Mouse (Mus musculus) intestine, postnatal 0 days (tissue): ENCODE results near the gene Stn1. TPM values are rescaled to one million over a fixed set of nuclear protein-coding genes. Genes with fewer than 3 reads are reported as not detected.

Experiments
- ATAC-seq: fragments of 200-750 bp; cut with Nextera tagmentation; 2 replicates; pipeline ENCODE4 v1.8.0; 2017; ENCODE audit warnings: mild to moderate bottlenecking, moderate TSS enrichment, moderate library complexity
- H3K27ac ChIP-seq: fragments of 300-500 bp; sonication (generic); 2 replicates; pipeline ENCODE4 v1.5.1; 2014; ENCODE audit warnings: mild to moderate bottlenecking, low read depth, low read length, moderate library complexity
- H3K27me3 ChIP-seq: fragments of 300-500 bp; sonication (generic); replicated peaks from 2 replicates; pipeline ENCODE4 v1.6.1; 2014; ENCODE audit warnings: low read length, mixed read lengths; ENCODE audit not compliant: control insufficient read depth, insufficient read depth
- H3K36me3 ChIP-seq: fragments of 300-500 bp; sonication (generic); 2 replicates; pipeline ENCODE4 v1.6.1; 2014; ENCODE audit warnings: mild to moderate bottlenecking, moderate library complexity; ENCODE audit not compliant: control insufficient read depth, insufficient read depth
- H3K4me1 ChIP-seq: fragments of 300-500 bp; sonication (generic); replicated peaks from 2 replicates; pipeline ENCODE4 v1.6.1; 2014; ENCODE audit warnings: antibody characterized with exemption, low read length, mixed read lengths; ENCODE audit not compliant: control insufficient read depth, insufficient read depth
- H3K4me2 ChIP-seq: fragments of 300-500 bp; sonication (generic); replicated peaks from 2 replicates; pipeline ENCODE4 v1.6.1; 2014; ENCODE audit warnings: low read depth, mild to moderate bottlenecking, moderate library complexity
- H3K4me3 ChIP-seq: fragments of 300-500 bp; sonication (generic); 2 replicates; pipeline ENCODE4 v1.5.1; 2014; ENCODE audit warnings: low read depth, low read length
- H3K9ac ChIP-seq: fragments of 300-500 bp; sonication (generic); 2 replicates; pipeline ENCODE4 v1.6.1; 2014; ENCODE audit warnings: mild to moderate bottlenecking, low read depth, low read length
- H3K9me3 ChIP-seq: fragments of 300-500 bp; sonication (generic); 2 replicates; pipeline ENCODE4 v1.6.1; 2016; ENCODE audit warnings: mixed run types; ENCODE audit not compliant: control insufficient read depth
- CTCF ChIP-seq: sonication (generic); IDR thresholded peaks from 2 replicates; pipeline ENCODE4 v1.5.1; 2016; ENCODE audit warnings: low read depth, mild to moderate bottlenecking, control low read depth, antibody characterized with exemption, moderate library complexity
- WGBS: fragments of 180-500 bp; shearing (Covaris S2); extraction: QIAGEN DNeasy Blood & Tissue Kit; methylation state at CpG from one replicate; pipeline ENCODE4 v1.1.7; 2014; 5-methylcytosine and 5-hydroxymethylcytosine counted together
- polyA plus RNA-seq: library from polyadenylated mRNA; unstranded; fragments of >200 nt; fragmentation: Nextera tagmentation; extraction: Ambion mirVana; gene quantifications from 2 replicates; pipeline ENCODE4 v1.2.1, GENCODE M21; 2015

The Stn1 gene
- polyA plus RNA-seq, 1 experiment from 2014 or later: 14.9 TPM

DNA sequence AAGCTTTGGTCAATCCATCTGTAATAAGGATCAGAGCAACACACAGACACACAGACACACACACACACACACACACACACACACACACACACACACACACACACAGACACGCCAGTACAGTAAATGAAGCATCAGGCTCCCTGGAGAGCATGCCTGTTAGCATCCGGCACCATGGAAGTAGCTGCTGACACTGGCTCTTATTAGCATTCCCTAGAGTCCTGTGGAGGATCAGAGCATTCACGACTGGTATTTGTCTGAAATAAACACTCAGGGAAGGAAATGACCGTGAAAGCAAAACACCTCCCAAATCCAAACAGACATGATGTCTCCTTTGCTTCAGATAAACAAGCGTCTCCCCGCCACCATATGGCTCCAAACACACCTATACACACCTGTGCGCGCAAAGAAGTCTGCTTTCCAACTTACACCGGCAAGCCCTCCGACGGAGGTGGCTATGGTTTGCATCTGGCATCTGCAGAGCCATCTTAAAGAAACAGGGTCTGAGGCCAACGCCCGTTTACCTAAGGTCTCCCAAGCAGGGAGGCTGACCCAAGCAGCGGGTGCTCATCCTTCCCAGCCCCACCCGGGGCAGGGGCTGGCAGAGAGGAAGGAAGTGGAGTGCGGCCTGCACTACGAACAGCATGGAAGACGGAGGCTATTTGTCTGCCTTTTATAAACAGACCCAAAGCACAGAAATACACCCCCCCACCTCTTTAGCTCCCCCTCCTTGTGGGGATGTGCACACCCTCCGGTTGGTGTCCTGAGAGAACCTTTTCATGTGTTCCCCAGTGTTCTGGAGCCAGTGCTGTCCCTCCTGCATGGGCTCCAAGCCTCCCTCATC lies 77.0 kb downstream of the Stn1 start:
- WGBS: 40% methylated on average over 19 of the region's 19 CpGs
- no peak for TF ChIP-seq CTCF
- Histone ChIP-seq H3K4me1 (peaks cover 3% of the 10 kb centered on the region; the same call in 1 of the 2 replicates), H3K4me3 (no peak overlapping the region), H3K27ac (peak overlapping the region; percentile 57; the same call in 1 of the 2 replicates), H3K36me3 (no peaks in the 10 kb centered on the region), H3K9ac (no peak overlapping the region), H3K9me3 (no peaks in the 10 kb centered on the region), H3K27me3 (no peaks in the 10 kb centered on the region), H3K4me2 (peak overlapping the region; percentile 4; the same call in 1 of the 2 replicates)
- no peak for ATAC-seq

- no peaks in the 10 kb centered on the region for H3K27me3 ChIP-seq
- TF ChIP-seq CTCF: no peak
- no peak overlapping the region for H3K9ac ChIP-seq
- 89% methylated on average over 5 of the region's 5 CpGs for WGBS
- no peaks in the 10 kb centered on the region for H3K36me3 ChIP-seq
- H3K27ac ChIP-seq: no peak overlapping the region
- H3K4me1 ChIP-seq: peaks cover 11% of the 10 kb centered on the region
- ATAC-seq: no peak
- H3K4me3 ChIP-seq: no peak overlapping the region
- H3K4me2 ChIP-seq: no peak overlapping the region
- no peaks in the 10 kb centered on the region for H3K9me3 ChIP-seq
These were observed 78.1 kb downstream of the Stn1 start for GRCm38 (mm10) chr19:47459214-47459613.

DNA sequence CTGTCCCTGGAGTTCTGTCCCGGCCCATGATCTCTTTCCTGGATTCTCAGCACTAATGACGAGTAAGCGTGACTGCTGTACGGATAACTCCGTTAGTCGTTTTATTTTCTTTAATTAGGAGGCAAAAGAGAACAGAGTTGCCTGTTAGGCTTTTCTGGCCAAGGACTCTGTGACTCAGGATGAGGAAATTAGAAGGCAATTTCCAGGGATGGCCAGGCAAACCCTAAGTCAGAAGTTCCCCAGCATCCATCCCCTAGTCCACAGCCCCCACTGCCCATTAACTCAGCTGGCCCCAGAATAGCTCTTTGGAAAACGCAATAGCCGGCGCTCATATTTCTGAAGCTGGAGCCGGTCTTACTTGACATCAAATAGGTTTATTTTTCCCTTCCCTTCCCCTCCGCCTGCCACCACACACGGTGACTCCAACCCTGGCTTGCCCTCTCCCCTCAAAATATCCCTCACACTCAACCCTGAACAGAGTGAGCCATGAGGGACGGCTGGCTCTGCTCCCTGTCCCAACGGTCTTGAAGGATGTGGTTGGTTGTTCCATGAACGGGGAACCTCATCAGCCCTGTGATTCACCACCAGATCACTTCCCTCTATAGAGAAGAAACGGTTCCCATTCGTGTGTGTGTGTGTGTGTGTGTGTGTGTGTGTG lies 78.7 kb downstream of the Stn1 start:
- no peak overlapping the region for H3K9ac ChIP-seq
- no peaks in the 10 kb centered on the region for H3K27me3 ChIP-seq
- H3K36me3 ChIP-seq: no peaks in the 10 kb centered on the region
- H3K4me1 ChIP-seq: peaks cover 12% of the 10 kb centered on the region
- peak overlapping the region; percentile 31; the same call in 1 of the 2 replicates for H3K27ac ChIP-seq
- no peak for ATAC-seq
- H3K4me2 ChIP-seq: no peak overlapping the region
- no peaks in the 10 kb centered on the region for H3K9me3 ChIP-seq
- 65% methylated on average over 17 of the region's 17 CpGs for whole genome bisulfite sequencing
- H3K4me3 ChIP-seq: no peak overlapping the region
- TF ChIP-seq CTCF: no peak

DNA sequence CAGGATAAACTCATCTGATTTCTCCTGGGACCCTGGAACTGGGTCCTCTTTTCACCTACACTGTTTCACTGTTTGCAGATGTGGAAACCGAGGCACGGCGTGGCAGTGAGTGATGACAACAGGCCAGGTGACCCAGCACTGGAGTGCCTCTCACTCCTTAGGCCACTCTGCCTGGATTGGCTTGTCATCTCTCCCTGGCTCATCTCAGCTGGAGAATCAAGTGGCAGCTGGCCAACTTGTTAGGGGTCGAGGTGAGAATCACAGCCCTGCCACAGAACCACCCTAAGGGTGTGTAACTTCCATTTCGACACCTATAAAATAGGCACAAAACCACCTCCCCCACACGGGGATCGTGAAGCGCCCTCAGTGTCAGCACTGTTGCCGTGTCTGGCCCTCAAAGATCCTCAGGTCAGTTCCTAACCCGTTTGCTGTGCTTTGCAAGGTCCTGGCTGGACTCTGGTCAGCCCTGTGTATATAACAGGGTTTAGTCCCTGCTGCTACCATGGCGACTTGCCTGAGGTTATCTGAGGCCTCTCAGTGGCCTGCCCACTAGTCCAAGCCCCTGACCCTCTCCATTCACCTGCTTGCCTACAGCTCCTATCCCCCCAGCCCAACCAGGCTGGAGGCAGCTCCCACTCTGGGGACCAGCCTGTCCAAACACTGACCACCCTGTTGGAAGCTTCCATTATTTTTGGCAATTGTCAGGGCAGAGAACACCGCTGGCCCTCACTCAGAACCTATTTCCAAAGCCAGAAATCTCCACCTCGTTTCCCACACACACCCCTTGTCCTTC lies 79.4 kb downstream of the Stn1 start:
- Histone ChIP-seq H3K4me3 (no peak overlapping the region), H3K36me3 (no peaks in the 10 kb centered on the region), H3K9me3 (no peaks in the 10 kb centered on the region), H3K9ac (no peak overlapping the region), H3K4me1 (peaks cover 12% of the 10 kb centered on the region), H3K27ac (peak overlapping the region; percentile 31; the same call in 1 of the 2 replicates), H3K4me2 (no peak overlapping the region), H3K27me3 (no peaks in the 10 kb centered on the region)
- no peak for TF ChIP-seq CTCF
- WGBS: 55% methylated on average over 13 of the region's 13 CpGs
- no peak for ATAC-seq

GRCm38 (mm10) chr19:47456021-47456420 lies 81.3 kb downstream of the Stn1 start:
- ATAC-seq: no peak
- Histone ChIP-seq H3K4me3 (peak overlapping the region; percentile 24), H3K36me3 (no peaks in the 10 kb centered on the region), H3K9ac (peak overlapping the region; percentile 13; the same call in 1 of the 2 replicates), H3K4me1 (peaks cover 17% of the 10 kb centered on the region), H3K4me2 (peak overlapping the region; percentile 56), H3K27me3 (no peaks in the 10 kb centered on the region), H3K9me3 (no peaks in the 10 kb centered on the region), H3K27ac (peak overlapping the region; percentile 95)
- WGBS: 39% methylated on average over 6 of the region's 6 CpGs
- TF ChIP-seq CTCF: no peak
